Mouse (Mus musculus) olfactory bulb, adult 2 months (tissue): Measurements from ENCODE around the gene Prkg1.

Experiments
- CTCF ChIP-seq: fragments of 200-500 bp; IDR thresholded peaks from 2 replicates; pipeline ENCODE4 v1.5.1; 2012; ENCODE audit warnings: low read depth, mild to moderate bottlenecking, low read length, moderate library complexity; ENCODE audit not compliant: insufficient read depth
- POLR2A ChIP-seq: fragments of 200-500 bp; IDR thresholded peaks from 2 replicates; pipeline ENCODE4 v1.6.1; 2012; ENCODE audit warnings: mild to moderate bottlenecking, low read depth, low read length, moderate library complexity; ENCODE audit not compliant: insufficient read depth

DNA sequence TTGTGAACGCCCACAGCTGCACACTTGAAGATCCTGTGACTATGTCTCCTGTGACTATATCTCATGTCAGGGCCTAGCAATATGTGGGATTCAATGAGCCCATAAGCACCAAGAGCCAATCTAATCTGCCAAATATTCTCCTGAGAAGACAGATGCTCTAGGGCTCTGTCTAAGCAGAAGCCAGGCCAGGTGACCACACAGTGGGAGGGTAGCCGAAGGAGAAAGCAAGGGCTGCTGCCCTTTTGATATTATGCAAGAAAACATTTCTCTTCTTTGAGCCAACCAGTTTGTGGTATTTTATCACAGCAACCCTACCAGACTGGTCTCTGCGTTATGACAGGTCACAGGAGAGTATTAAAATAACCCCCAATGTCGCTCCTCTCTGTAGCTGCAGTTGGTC, 688.7 kb downstream of the Prkg1 start:
- TF ChIP-seq CTCF (no peak), POLR2A (no peak)
